Mouse (Mus musculus): Measurements from ENCODE around the gene Hax1.
A peak's percentile ranks its signal among the peaks of the same experiment; 100 is the strongest.

DNA sequence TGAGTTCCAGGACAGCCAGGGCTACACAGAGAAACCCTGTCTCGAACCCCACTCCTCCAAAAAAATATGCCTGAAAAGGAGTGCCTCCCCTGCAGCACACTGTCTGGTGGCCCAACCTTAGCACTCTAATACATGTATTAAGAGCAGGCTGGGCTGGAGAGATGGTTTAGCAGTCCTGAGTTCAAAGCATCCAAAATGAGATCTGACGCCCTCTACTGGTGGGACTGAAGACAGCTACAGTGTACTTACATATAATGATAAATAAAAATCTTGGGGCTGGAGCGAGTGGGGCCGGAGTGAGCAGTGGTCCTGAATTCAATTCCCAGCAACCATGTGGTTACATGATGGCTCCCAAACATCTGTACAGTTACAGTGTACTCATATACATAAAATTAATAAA lies 31.6 kb downstream of the Hax1 start:
- TF ChIP-seq EP300 (IDR thresholded peaks at IDR 0.05; ENCODE audit: low read depth) = no peak
- peak; percentile 61 for TF ChIP-seq CTCF (IDR thresholded peaks at IDR 0.05; ENCODE audit: low read depth)
